Mouse (Mus musculus): ENCODE results near the gene Slc4a2.

- TF ChIP-seq POLR2A (IDR thresholded peaks at IDR 0.05; ENCODE audit: low read depth, low read length) (no peak), CTCF (IDR thresholded peaks at IDR 0.05; ENCODE audit: extremely low read depth, insufficient read length, insufficient replicate concordance, low read depth, low read length) (no peak)
Measured at GRCm38 (mm10) chr5:24477909-24478308, 54.3 kb downstream of the Slc4a2 start.
